Mouse (Mus musculus): Measurements from ENCODE around the gene Med13l. TPM values are rescaled to one million over a fixed set of nuclear protein-coding genes. Genes with fewer than 3 reads are reported as not detected.
A peak's percentile ranks its signal among the peaks of the same experiment; 100 is the strongest.

The Med13l gene
- total RNA-seq, 2 experiments from 2014 or later = 33.9 to 38.2 TPM

GRCm38 (mm10) chr5:118769143-118769542 lies 208.7 kb downstream of the Med13l start:
- DNase-seq (ENCODE audit: low spot score in 2 of 2) = no peak

GRCm38 (mm10) chr5:118773866-118774265 lies 213.4 kb downstream of the Med13l start:
- peak; percentile 35 to 42 for DNase-seq (ENCODE audit: low spot score in 2 of 2)

GRCm38 (mm10) chr5:118776396-118776795 lies 215.9 kb downstream of the Med13l start:
- DNase-seq (ENCODE audit: low spot score in 2 of 2) = no peak

- peak; percentile 80 to 82 for DNase-seq (ENCODE audit: low spot score in 2 of 2)
Observed at GRCm38 (mm10) chr5:118781598-118781997, 221.1 kb downstream of the Med13l start.

DNA sequence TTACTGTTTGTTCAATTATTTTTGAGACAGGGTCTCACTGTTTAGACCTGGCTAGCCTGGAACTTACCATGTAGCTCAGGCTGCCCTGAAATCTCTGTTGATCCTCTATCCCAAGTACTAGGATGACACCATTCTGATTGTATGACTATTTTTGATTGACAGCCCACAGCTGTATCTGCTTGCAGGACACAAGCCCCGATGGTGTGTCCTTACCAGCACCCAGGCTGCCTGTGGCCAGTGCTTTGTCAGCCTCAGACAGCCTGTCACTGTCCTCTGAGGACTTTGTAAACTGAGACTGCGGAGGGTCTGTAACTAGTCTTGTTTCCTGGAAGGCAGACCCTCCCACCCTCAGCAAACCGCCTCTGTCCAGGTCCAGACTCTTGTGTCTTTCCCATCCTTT lies 221.7 kb downstream of the Med13l start:
- no peak for DNase-seq (ENCODE audit: low spot score in 2 of 2)

DNA sequence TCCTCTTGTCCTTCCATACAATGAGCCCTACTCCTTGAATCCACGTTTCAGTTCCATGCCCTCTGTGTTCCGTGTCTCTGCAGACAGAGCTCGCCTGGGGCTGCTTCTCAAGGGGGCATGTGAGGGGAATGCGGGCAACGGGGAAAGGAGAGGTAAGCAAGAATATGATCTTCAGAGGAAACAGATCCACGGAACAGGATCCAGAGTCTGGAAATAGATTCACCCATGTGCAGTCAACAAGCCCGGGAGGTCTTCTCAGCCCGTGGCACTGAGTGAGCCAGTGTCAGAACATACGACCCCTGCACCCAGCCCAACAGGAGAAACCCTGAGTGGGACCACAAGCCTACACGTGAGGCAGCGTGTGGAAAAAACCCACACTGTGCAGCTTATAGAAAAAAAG lies 228.7 kb downstream of the Med13l start:
- DNase-seq (ENCODE audit: low spot score in 2 of 2) = no peak

GRCm38 (mm10) chr5:118789776-118790175 lies 229.3 kb downstream of the Med13l start:
- no peak for DNase-seq (ENCODE audit: low spot score in 2 of 2)

GRCm38 (mm10) chr5:118797811-118798210 lies 237.3 kb downstream of the Med13l start:
- DNase-seq (ENCODE audit: low spot score in 2 of 2) = no peak

DNA sequence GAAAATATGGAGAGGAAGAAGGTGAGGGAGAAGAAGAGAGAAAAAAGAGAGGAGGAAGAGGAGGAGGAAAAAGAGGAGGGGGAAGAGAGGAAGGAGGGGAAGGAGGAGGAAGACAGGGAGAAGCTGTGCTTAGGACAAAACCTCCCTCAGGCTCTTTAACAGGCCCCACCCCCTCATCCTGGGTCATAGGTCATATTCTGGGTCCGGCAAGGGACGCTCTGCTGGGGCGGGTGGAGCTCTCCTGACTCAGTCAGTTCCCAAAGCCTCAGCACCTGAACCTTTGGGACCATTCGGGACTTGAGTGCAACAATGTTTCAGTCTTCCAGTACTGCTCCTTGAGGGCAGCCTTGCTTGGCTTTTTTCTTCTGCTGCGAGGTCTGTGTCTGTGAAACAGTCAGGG lies 241.1 kb downstream of the Med13l start:
- no peak for DNase-seq (ENCODE audit: low spot score in 2 of 2)

GRCm38 (mm10) chr5:118802036-118802435 lies 241.6 kb downstream of the Med13l start:
- DNase-seq (ENCODE audit: low spot score in 2 of 2) = no peak

DNA sequence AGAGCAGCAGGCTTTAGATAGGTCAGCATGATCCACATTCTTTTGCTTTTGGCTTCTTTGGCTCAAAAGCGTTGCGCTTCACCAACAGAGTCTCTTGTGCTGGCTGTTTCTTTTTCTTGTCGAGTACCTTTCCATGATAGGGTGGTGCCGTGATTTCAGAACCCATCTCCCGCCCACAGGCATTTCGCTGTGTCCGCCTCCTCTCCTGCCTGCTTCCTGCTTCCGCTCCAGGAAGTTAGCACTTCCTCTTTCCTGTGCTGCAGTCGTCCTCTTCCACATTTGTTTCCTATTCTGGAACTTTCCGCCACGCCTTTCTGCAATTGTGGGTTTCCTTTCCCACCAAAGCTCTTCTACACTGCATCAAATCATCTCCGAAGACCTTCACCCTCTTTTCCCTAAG lies 248.5 kb downstream of the Med13l start:
- no peak for DNase-seq (ENCODE audit: low spot score in 2 of 2)

- no peak for DNase-seq (ENCODE audit: low spot score in 2 of 2)
Observed at GRCm38 (mm10) chr5:118809588-118809987, 249.1 kb downstream of the Med13l start.

GRCm38 (mm10) chr5:118811690-118812089 lies 251.2 kb downstream of the Med13l start:
- no peak for DNase-seq (ENCODE audit: low spot score in 2 of 2)

GRCm38 (mm10) chr5:118812421-118812820 lies 251.9 kb downstream of the Med13l start:
- no peak for DNase-seq (ENCODE audit: low spot score in 2 of 2)

DNA sequence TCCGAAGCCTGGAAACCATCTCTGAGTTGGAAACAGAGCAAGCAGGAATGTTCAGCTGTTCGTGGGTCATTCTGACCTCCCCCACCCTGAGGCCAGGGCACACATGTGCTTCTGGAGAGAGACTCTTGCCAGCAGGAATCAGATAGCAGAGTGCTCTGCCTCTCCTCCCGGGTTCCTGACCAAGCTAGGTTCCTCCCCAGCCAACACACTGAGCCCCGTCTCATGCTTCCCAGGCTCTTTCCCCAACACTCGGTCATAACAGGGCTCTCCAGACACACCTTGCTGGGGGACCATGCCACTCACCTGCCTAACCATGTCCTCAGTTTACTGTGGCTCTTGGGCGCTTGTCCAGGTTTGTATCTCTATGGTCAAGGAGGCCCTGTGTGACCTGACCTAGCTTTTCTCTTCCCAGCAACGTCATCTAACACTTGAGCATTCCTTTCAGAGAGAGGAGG lies 252.5 kb downstream of the Med13l start:
- DNase-seq (ENCODE audit: low spot score in 2 of 2) = no peak

DNA sequence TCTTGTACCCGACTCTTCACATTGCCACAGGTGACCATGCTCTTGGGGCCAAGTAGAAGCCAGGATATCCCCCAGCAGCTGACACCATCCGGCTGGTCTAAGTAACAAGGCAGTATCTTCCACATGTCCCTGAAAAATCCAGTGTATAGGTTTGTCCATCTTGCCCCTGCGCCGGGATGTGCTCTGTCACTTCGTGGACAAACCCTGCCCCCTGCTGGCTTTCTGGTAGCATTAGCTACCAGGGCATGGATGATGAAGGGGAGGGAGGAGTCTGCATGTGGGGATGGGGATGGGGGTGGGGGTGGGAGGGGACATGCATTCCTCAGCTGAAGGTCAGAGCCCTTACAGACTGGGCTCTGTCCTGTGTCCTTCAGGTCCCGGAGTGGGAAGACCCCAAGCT lies 253.6 kb downstream of the Med13l start:
- DNase-seq (ENCODE audit: low spot score in 2 of 2) = peak; percentile 18 to 33
